Mouse (Mus musculus) lung, adult 2 months (tissue): Measurements from ENCODE around the gene Spdef.

ENCODE experiments used
- CTCF ChIP-seq: fragments of 200-500 bp; IDR thresholded peaks from 2 replicates; pipeline ENCODE4 v1.5.1; 2011; ENCODE audit warnings: mild to moderate bottlenecking, low read length, control low read depth; ENCODE audit not compliant: insufficient read depth
- POLR2A ChIP-seq: fragments of 200-500 bp; IDR thresholded peaks from 2 replicates; pipeline ENCODE4 v1.6.1; 2011; ENCODE audit warnings: low read depth, mild to moderate bottlenecking, control low read depth, low read length, borderline replicate concordance; ENCODE audit errors: extremely low read depth

- no peak for TF ChIP-seq CTCF
- TF ChIP-seq POLR2A = no peak
These were observed 42.9 kb upstream of the Spdef start for GRCm38 (mm10) chr17:27771616-27772015.
